In genomic region chr10:20171756-20172155, GRCm38 (mm10) we compare ENCODE assay signal across 11 mouse cellular contexts. TPM values are rescaled to one million over a fixed set of nuclear protein-coding genes. Genes with fewer than 3 reads are reported as not detected.
DNase-seq lines count a peak whose midpoint lies in the region; ATAC-seq lines count a peak whose summit lies in the region.
"Had no signal": no experiment of that assay in that cellular context is flagged by ENCODE, and none has a peak within 500 bp of the region (broad histone marks: within the 10 kb centered on the region; RNA-seq: fewer than 3 reads in every experiment).

No protein-coding gene starts in this region.

- H3K4me3 ChIP-seq in kidney, embryonic 15.5 days (replicated peaks): no peak overlapping the region
- H3K4me3 ChIP-seq in kidney, embryonic 14.5 days (ENCODE audit: low read length): no peak overlapping the region
- peak overlapping the region; percentile 8 for H3K4me3 ChIP-seq in hindbrain, embryonic 16.5 days (ENCODE audit: low read length)

- no peaks in the 10 kb centered on the region for H3K36me3 ChIP-seq in kidney, embryonic 15.5 days
- H3K36me3 ChIP-seq in kidney, embryonic 14.5 days (ENCODE audit: control insufficient read depth, insufficient read depth, low read length): no peaks in the 10 kb centered on the region
- no peaks in the 10 kb centered on the region for H3K36me3 ChIP-seq in hindbrain, embryonic 16.5 days (ENCODE audit: control insufficient read depth, insufficient read depth, low read length)
- H3K36me3 ChIP-seq: forebrain, embryonic 12.5 days had no signal

- H3K4me1 ChIP-seq in kidney, embryonic 15.5 days: peaks cover 34% of the 10 kb centered on the region
- H3K4me1 ChIP-seq in kidney, embryonic 14.5 days (ENCODE audit: control insufficient read depth, insufficient read depth, low read length): peaks cover 11% of the 10 kb centered on the region; the same call in 1 of the 2 replicates
- H3K4me1 ChIP-seq in hindbrain, embryonic 16.5 days (ENCODE audit: control insufficient read depth, insufficient read depth, low read depth, low read length): peaks cover 18% of the 10 kb centered on the region

- H3K9ac ChIP-seq in kidney, embryonic 15.5 days: no peak overlapping the region
- no peak overlapping the region for H3K9ac ChIP-seq in kidney, embryonic 14.5 days (ENCODE audit: low read depth, low read length)
- H3K9ac ChIP-seq in hindbrain, embryonic 16.5 days (ENCODE audit: low read depth, low read length): 0 out of 2 replicates have a peak overlapping the region, but pooled peaks have one; percentile 22
- H3K9ac ChIP-seq: forebrain, embryonic 12.5 days had no signal

- peak overlapping the region; percentile 45; the same call in 1 of the 2 replicates for H3K27ac ChIP-seq in kidney, embryonic 15.5 days
- no peak overlapping the region for H3K27ac ChIP-seq in kidney, embryonic 14.5 days (ENCODE audit: low read depth, low read length)
- H3K27ac ChIP-seq in hindbrain, embryonic 16.5 days (ENCODE audit: low read depth, low read length): no peak overlapping the region

- 49% methylated on average over 4 of the region's 4 CpGs for WGBS in kidney, embryonic 15.5 days
- WGBS in kidney, embryonic 14.5 days: 51% methylated on average over 4 of the region's 4 CpGs
- 57% methylated on average over 4 of the region's 4 CpGs for WGBS in hindbrain, embryonic 16.5 days

- no peak for ATAC-seq in kidney, embryonic 15.5 days (replicated peaks; ENCODE audit: low FRiP score)
- no peak for ATAC-seq in kidney, embryonic 14.5 days (ENCODE audit: low FRiP score, low TSS enrichment)
- ATAC-seq in hindbrain, embryonic 16.5 days: no peak

- peak overlapping the region; percentile 19; the same call in 1 of the 2 replicates for H3K4me2 ChIP-seq in kidney, embryonic 15.5 days
- no peak overlapping the region; the same call in 1 of the 2 replicates for H3K4me2 ChIP-seq in kidney, embryonic 14.5 days (replicated peaks; ENCODE audit: low read depth, low read length)
- peak overlapping the region; percentile 79 for H3K4me2 ChIP-seq in hindbrain, embryonic 16.5 days (ENCODE audit: low read length)

- H3K9me3 ChIP-seq in kidney, embryonic 15.5 days (replicated peaks): no peaks in the 10 kb centered on the region
- no peaks in the 10 kb centered on the region for H3K9me3 ChIP-seq in kidney, embryonic 14.5 days (ENCODE audit: control insufficient read depth, low read length)
- no peaks in the 10 kb centered on the region for H3K9me3 ChIP-seq in hindbrain, embryonic 16.5 days (ENCODE audit: control insufficient read depth, low read length)
- H3K9me3 ChIP-seq: forebrain, embryonic 12.5 days had no signal

- DNase-seq in right cerebral cortex, postnatal 25 days: peak; percentile 34
- no peak for DNase-seq in right cerebral cortex, postnatal 36 days (ENCODE audit: low spot score in 2 of 2)
- no peak for DNase-seq in yolk sac, embryonic 10.5 days (ENCODE audit: low spot score)
- no peak for DNase-seq in spleen, postnatal 10 days (ENCODE audit: low spot score in 2 of 2)
- DNase-seq in thymus, postnatal 36 days: no peak
- DNase-seq: adrenal gland, postnatal 36 days; heart, adult 11 months had no signal

- H3K27me3 ChIP-seq in kidney, embryonic 15.5 days: no peaks in the 10 kb centered on the region
- H3K27me3 ChIP-seq in kidney, embryonic 14.5 days (ENCODE audit: control insufficient read depth, insufficient read depth, low read length): no peaks in the 10 kb centered on the region
- no peaks in the 10 kb centered on the region; the same call in 1 of the 2 replicates for H3K27me3 ChIP-seq in hindbrain, embryonic 16.5 days (replicated peaks; ENCODE audit: control insufficient read depth, insufficient read depth, low read length)

RNA-seq across cellular contexts. Expression of gene Map7, which starts 23.5 kb away (rescaled TPM):
- polyA plus RNA-seq in kidney, embryonic 15.5 days (2015; fragmentation: Nextera tagmentation; extraction: Ambion mirVana): 26.7 and 28.8 TPM in 2 replicates
- 12.6 and 19.6 TPM in 2 replicates for polyA plus RNA-seq in kidney, embryonic 14.5 days (2014; fragmentation: Nextera tagmentation; extraction: Ambion mirVana)
- polyA plus RNA-seq in hindbrain, embryonic 16.5 days (2015; fragmentation: Nextera tagmentation; extraction: Ambion mirVana): 10.0 and 11.2 TPM in 2 replicates
